Mouse (Mus musculus) gastrocnemius, postnatal 36 days (tissue): ENCODE results near the gene Rp9. TPM values are rescaled to one million over a fixed set of nuclear protein-coding genes. Genes with fewer than 3 reads are reported as not detected.
"Not testable (repeated sequence)": the region's sequence is repeated elsewhere in the genome, so short reads cannot be mapped to it uniquely, and the experiment has no call there.

ENCODE experiments used
- DNase-seq, 2 experiments: peaks; one replicate each; pipeline ENCODE4 v3.0.0; 2022
- intact Hi-C: fragments of 180-260 bp; cut with DNase I; formaldehyde crosslinking; loops from one replicate; pipeline ENCODE4 v1.15.1; 2025
- total RNA-seq, 2 experiments: library from RNA; stranded (reverse); gene quantifications; 2 replicates each; pipeline ENCODE4 v1.2.3; 2021

The Rp9 gene
- total RNA-seq, 2 experiments from 2014 or later = 31.3 to 33.2 TPM

- intact Hi-C loops = no loop called here
- peak in 1 of 2 experiments; percentile 48 for DNase-seq
Observed at GRCm38 (mm10) chr9:22467371-22468169, 2.0 kb downstream of the Rp9 start.

GRCm38 (mm10) chr9:22466212-22466611 is 3.3 kb downstream of the Rp9 start:
- intact Hi-C loops = no loop called here
- no peak for DNase-seq

- peak in 1 of 2 experiments; percentile 50 for DNase-seq
- intact Hi-C loops = no loop called here
Observed at GRCm38 (mm10) chr9:22461946-22462345, 7.6 kb downstream of the Rp9 start.

- DNase-seq = no peak
- intact Hi-C loops = no loop called here
Observed at GRCm38 (mm10) chr9:22457142-22457835, 12.3 kb downstream of the Rp9 start.

- intact Hi-C loops = no loop called here
- no peak for DNase-seq
Observed at GRCm38 (mm10) chr9:22455041-22455440, 14.5 kb downstream of the Rp9 start.

- DNase-seq, intact Hi-C loops: not testable (repeated sequence)
Observed at GRCm38 (mm10) chr9:22453990-22454389, 15.6 kb downstream of the Rp9 start, which contains the start of gene Gm17545. Gene Gm17545, plus strand, starts transcription at chr9:22454290.

GRCm38 (mm10) chr9:22453501-22453924 is 16.0 kb downstream of the Rp9 start:
- no peak for DNase-seq
- intact Hi-C loops = no loop called here

GRCm38 (mm10) chr9:22452697-22453096 is 16.8 kb downstream of the Rp9 start:
- intact Hi-C loops = no loop called here
- DNase-seq = no peak

- intact Hi-C loops = no loop called here
- DNase-seq = no peak
Observed at GRCm38 (mm10) chr9:22449209-22449608, 20.3 kb downstream of the Rp9 start.

- intact Hi-C loops = no loop called here
- DNase-seq = no peak
Observed at GRCm38 (mm10) chr9:22448420-22448819, 21.1 kb downstream of the Rp9 start.

- no peak for DNase-seq
- intact Hi-C loops = no loop called here
Observed at GRCm38 (mm10) chr9:22447213-22447612, 22.3 kb downstream of the Rp9 start.

GRCm38 (mm10) chr9:22445123-22445522 is 24.4 kb downstream of the Rp9 start:
- DNase-seq = no peak
- intact Hi-C loops = no loop called here

GRCm38 (mm10) chr9:22443157-22443556 is 26.4 kb downstream of the Rp9 start:
- intact Hi-C loops = no loop called here
- no peak for DNase-seq

GRCm38 (mm10) chr9:22438826-22439225 is 30.7 kb downstream of the Rp9 start:
- DNase-seq = no peak
- intact Hi-C loops = no loop called here

GRCm38 (mm10) chr9:22434101-22434500 is 35.4 kb downstream of the Rp9 start:
- no peak for DNase-seq
- intact Hi-C loops = no loop called here

- intact Hi-C loops = no loop called here
- no peak for DNase-seq
Observed at GRCm38 (mm10) chr9:22433221-22433620, 36.3 kb downstream of the Rp9 start.

- intact Hi-C loops = no loop called here
- no peak for DNase-seq
Observed at GRCm38 (mm10) chr9:22430315-22430840, 39.2 kb downstream of the Rp9 start.

- no peak for DNase-seq
- intact Hi-C loops = no loop called here
Observed at GRCm38 (mm10) chr9:22429533-22430241, 39.9 kb downstream of the Rp9 start.

- DNase-seq = no peak
- intact Hi-C loops = no loop called here
Observed at GRCm38 (mm10) chr9:22428666-22429410, 40.7 kb downstream of the Rp9 start.

- intact Hi-C loops = no loop called here
- no peak for DNase-seq
Observed at GRCm38 (mm10) chr9:22428028-22428665, 41.4 kb downstream of the Rp9 start.
